Mouse (Mus musculus): ENCODE data around the gene Arrb1.

Arrb1 gene

GRCm38 (mm10) chr7:99534901-99535735 is at the start of gene Arrb1:
TSS of gene Arrb1 (plus strand) at chr7:99535466.
- WGBS, result under 1% methylated on average over 68 of the region's 68 CpGs

- WGBS, result 74% methylated on average over 5 of the region's 5 CpGs
Measured at GRCm38 (mm10) chr7:99489708-99490107, 45.6 kb upstream of the Arrb1 start.

GRCm38 (mm10) chr7:99499128-99499527 is 36.1 kb upstream of the Arrb1 start:
- 72% methylated on average over 1 of the region's 1 CpGs for WGBS

GRCm38 (mm10) chr7:99500201-99500600 is 35.1 kb upstream of the Arrb1 start:
- WGBS, result 7% methylated on average over 8 of the region's 8 CpGs

- 60% methylated on average over 5 of the region's 5 CpGs for WGBS
Measured at GRCm38 (mm10) chr7:99500655-99501054, 34.6 kb upstream of the Arrb1 start.

- 82% methylated on average over 1 of the region's 1 CpGs for WGBS
Measured at GRCm38 (mm10) chr7:99501148-99501547, 34.1 kb upstream of the Arrb1 start.

GRCm38 (mm10) chr7:99508187-99508586 is 27.1 kb upstream of the Arrb1 start:
- 45% methylated on average over 2 of the region's 2 CpGs for WGBS

- WGBS, result 3% methylated on average over 8 of the region's 8 CpGs
Measured at GRCm38 (mm10) chr7:99510087-99510501, 25.2 kb upstream of the Arrb1 start.

GRCm38 (mm10) chr7:99516092-99516813 is 19.0 kb upstream of the Arrb1 start:
- 93% methylated on average over 9 of the region's 9 CpGs for WGBS

GRCm38 (mm10) chr7:99516814-99517157 is 18.5 kb upstream of the Arrb1 start:
- WGBS, result 97% methylated on average over 3 of the region's 3 CpGs

GRCm38 (mm10) chr7:99518954-99519644 is 16.2 kb upstream of the Arrb1 start:
- 78% methylated on average over 4 of the region's 4 CpGs for WGBS

GRCm38 (mm10) chr7:99523121-99523520 is 12.1 kb upstream of the Arrb1 start:
- WGBS, result 79% methylated on average over 8 of the region's 8 CpGs

- WGBS, result 97% methylated on average over 1 of the region's 1 CpGs
Measured at GRCm38 (mm10) chr7:99523837-99524236, 11.4 kb upstream of the Arrb1 start.

- 65% methylated on average over 2 of the region's 2 CpGs for WGBS
Measured at GRCm38 (mm10) chr7:99528547-99528946, 6.7 kb upstream of the Arrb1 start.

GRCm38 (mm10) chr7:99529410-99529809 is 5.9 kb upstream of the Arrb1 start:
- WGBS, result 38% methylated on average over 5 of the region's 5 CpGs

- WGBS, result 75% methylated on average over 3 of the region's 3 CpGs
Measured at GRCm38 (mm10) chr7:99531408-99531970, 3.8 kb upstream of the Arrb1 start.

GRCm38 (mm10) chr7:99532526-99532925 is 2.7 kb upstream of the Arrb1 start:
- WGBS, result 91% methylated on average over 4 of the region's 4 CpGs

GRCm38 (mm10) chr7:99533600-99533999 is 1.7 kb upstream of the Arrb1 start:
- WGBS, result 71% methylated on average over 7 of the region's 7 CpGs

- WGBS, result 49% methylated on average over 5 of the region's 5 CpGs
Measured at GRCm38 (mm10) chr7:99534501-99534900, 765 bp upstream of the Arrb1 start.

GRCm38 (mm10) chr7:99535741-99536501 is 655 bp downstream of the Arrb1 start:
- 4% methylated on average over 46 of the region's 46 CpGs for WGBS

GRCm38 (mm10) chr7:99537183-99537756 is 2.0 kb downstream of the Arrb1 start:
- 47% methylated on average over 5 of the region's 5 CpGs for WGBS
